Mouse (Mus musculus) thymus, postnatal 25 days (tissue): ENCODE results near the gene Zfp280b.
"Not testable (repeated sequence)": the region's sequence is repeated elsewhere in the genome, so short reads cannot be mapped to it uniquely, and the experiment has no call there.

Source experiments
- DNase-seq: peaks from one replicate; pipeline ENCODE4 v3.0.0; 2022

Zfp280b gene

GRCm38 (mm10) chr10:76032402-76033118 is at the start of gene Zfp280b:
TSS of gene Zfp280b (plus strand) at chr10:76032650.
- peak; percentile 96 for DNase-seq

GRCm38 (mm10) chr10:75990430-75991042 is 41.9 kb upstream of the Zfp280b start:
- no peak for DNase-seq

GRCm38 (mm10) chr10:75993616-75994240 is 38.7 kb upstream of the Zfp280b start:
- no peak for DNase-seq

- DNase-seq: not testable (repeated sequence)
Measured at GRCm38 (mm10) chr10:75994531-75995210, 37.8 kb upstream of the Zfp280b start.

- DNase-seq: no peak
Measured at GRCm38 (mm10) chr10:75995463-75995862, 37.0 kb upstream of the Zfp280b start.

GRCm38 (mm10) chr10:75996315-75996714 is 36.1 kb upstream of the Zfp280b start:
- no peak for DNase-seq

- DNase-seq: no peak
Measured at GRCm38 (mm10) chr10:76001160-76001559, 31.3 kb upstream of the Zfp280b start.

GRCm38 (mm10) chr10:76002101-76002521 is 30.3 kb upstream of the Zfp280b start:
- no peak for DNase-seq

GRCm38 (mm10) chr10:76002615-76003014 is 29.8 kb upstream of the Zfp280b start:
- DNase-seq: no peak

- no peak for DNase-seq
Measured at GRCm38 (mm10) chr10:76003221-76003620, 29.2 kb upstream of the Zfp280b start.

GRCm38 (mm10) chr10:76006385-76006784 is 26.1 kb upstream of the Zfp280b start:
- no peak for DNase-seq

- no peak for DNase-seq
Measured at GRCm38 (mm10) chr10:76009812-76010211, 22.6 kb upstream of the Zfp280b start.

GRCm38 (mm10) chr10:76012922-76013321 is 19.5 kb upstream of the Zfp280b start:
- no peak for DNase-seq

- no peak for DNase-seq
Measured at GRCm38 (mm10) chr10:76016886-76017285, 15.6 kb upstream of the Zfp280b start.

GRCm38 (mm10) chr10:76021728-76022127 is 10.7 kb upstream of the Zfp280b start:
- DNase-seq: no peak

- no peak for DNase-seq
Measured at GRCm38 (mm10) chr10:76023921-76024320, 8.5 kb upstream of the Zfp280b start.

GRCm38 (mm10) chr10:76025470-76026190 is 6.8 kb upstream of the Zfp280b start:
- DNase-seq: no peak

GRCm38 (mm10) chr10:76027127-76028015 is 5.1 kb upstream of the Zfp280b start:
- DNase-seq: no peak

GRCm38 (mm10) chr10:76028016-76028366 is 4.5 kb upstream of the Zfp280b start:
- DNase-seq: no peak

GRCm38 (mm10) chr10:76028396-76028795 is 4.1 kb upstream of the Zfp280b start:
- DNase-seq: no peak

GRCm38 (mm10) chr10:76029276-76029675 is 3.2 kb upstream of the Zfp280b start:
- no peak for DNase-seq

- peak; percentile 11 for DNase-seq
Measured at GRCm38 (mm10) chr10:76030496-76030895, 2.0 kb upstream of the Zfp280b start.
